Mouse (Mus musculus) forebrain, postnatal 0 days (tissue): Measurements from ENCODE around the gene Pan2. TPM values are rescaled to one million over a fixed set of nuclear protein-coding genes. Genes with fewer than 3 reads are reported as not detected.
A peak's percentile ranks its signal among the peaks of the same experiment; 100 is the strongest.
"Not testable (repeated sequence)": the region's sequence is repeated elsewhere in the genome, so short reads cannot be mapped to it uniquely, and the experiment has no call there.

Experiments
- ATAC-seq: fragments of 200-750 bp; cut with Nextera tagmentation; 2 replicates; pipeline ENCODE4 v1.8.0; 2017; ENCODE audit warnings: mild to moderate bottlenecking, moderate library complexity
- DNase-seq: peaks from one replicate; pipeline ENCODE4 v3.0.0-alpha.2; 2015
- H3K27ac ChIP-seq: fragments of 300-500 bp; sonication (generic); 2 replicates; pipeline ENCODE4 v1.5.1; 2014; ENCODE audit warnings: low read depth, mild to moderate bottlenecking, antibody characterized with exemption, low read length, moderate library complexity, mixed read lengths
- H3K27me3 ChIP-seq: fragments of 300-500 bp; sonication (generic); 2 replicates; pipeline ENCODE4 v1.6.1; 2014; ENCODE audit warnings: mild to moderate bottlenecking, low read length, mixed read lengths; ENCODE audit not compliant: insufficient read depth
- H3K36me3 ChIP-seq: fragments of 300-500 bp; sonication (generic); 2 replicates; pipeline ENCODE4 v1.6.1; 2014; ENCODE audit warnings: mild to moderate bottlenecking, moderate library complexity; ENCODE audit not compliant: insufficient read depth
- H3K4me1 ChIP-seq: fragments of 300-500 bp; sonication (generic); 2 replicates; pipeline ENCODE4 v1.6.1; 2014; ENCODE audit warnings: antibody characterized with exemption; ENCODE audit not compliant: insufficient read depth
- H3K4me2 ChIP-seq: fragments of 300-500 bp; sonication (generic); 2 replicates; pipeline ENCODE4 v1.6.1; 2014; ENCODE audit warnings: low read depth, mild to moderate bottlenecking, moderate library complexity
- H3K4me3 ChIP-seq: fragments of 300-500 bp; sonication (generic); 2 replicates; pipeline ENCODE4 v1.5.1; 2014; ENCODE audit warnings: low read depth, low read length, mixed read lengths
- H3K9ac ChIP-seq: fragments of 300-500 bp; sonication (generic); 2 replicates; pipeline ENCODE4 v1.6.1; 2014; ENCODE audit warnings: mild to moderate bottlenecking
- H3K9me3 ChIP-seq: fragments of 300-500 bp; sonication (generic); 2 replicates; pipeline ENCODE4 v1.6.1; 2016; ENCODE audit warnings: low read length
- CTCF ChIP-seq: sonication (generic); IDR thresholded peaks from 2 replicates; pipeline ENCODE4 v1.5.1; 2016; ENCODE audit warnings: antibody characterized with exemption, control low read depth, low read depth
- WGBS: fragments of 180-500 bp; shearing (Covaris S2); extraction: QIAGEN DNeasy Blood & Tissue Kit; methylation state at CpG from one replicate; pipeline ENCODE4 v1.1.7; 2014; 5-methylcytosine and 5-hydroxymethylcytosine counted together
- polyA plus RNA-seq: library from polyadenylated mRNA; unstranded; fragments of >200 nt; fragmentation: Nextera tagmentation; extraction: Ambion mirVana; gene quantifications from 2 replicates; pipeline ENCODE4 v1.2.1, GENCODE M21; 2015
- total RNA-seq: library from RNA; depleted of rRNA; stranded (reverse); fragments of >200 nt; gene quantifications from 2 replicates; pipeline ENCODE4 v1.2.3, GENCODE M21; 2014; rRNA removed

Gene Pan2
- total RNA-seq (14.9 and 20.0 TPM in 2 replicates), polyA plus RNA-seq (9.6 and 11.9 TPM in 2 replicates)

GRCm38 (mm10) chr10:128303126-128304021, at the start of gene Pan2:
Gene Pan2 (plus strand): TSS chr10:128303335.
- WGBS: 1% methylated on average over 37 of the region's 37 CpGs
- H3K4me2 ChIP-seq: peak within 1 kb of the TSS; percentile 63
- peaks cover 4% of the 10 kb centered on the region; the same call in 1 of the 2 replicates for H3K36me3 ChIP-seq
- H3K9ac ChIP-seq: peak within 1 kb of the TSS; percentile 76
- H3K27me3 ChIP-seq: no peaks in the 10 kb centered on the region
- H3K4me3 ChIP-seq: peak within 1 kb of the TSS; percentile 46
- DNase-seq: peak; percentile 100
- ATAC-seq: peak; percentile 99
- no peak for TF ChIP-seq CTCF
- peak within 1 kb of the TSS; percentile 96 for H3K27ac ChIP-seq
- peaks cover 14% of the 10 kb centered on the region for H3K4me1 ChIP-seq
- H3K9me3 ChIP-seq: no peaks in the 10 kb centered on the region

GRCm38 (mm10) chr10:128253677-128254255, 49.4 kb upstream of the Pan2 start, which contains the start of gene Apon:
Gene Apon (plus strand): TSS chr10:128254096.
- Histone ChIP-seq H3K9me3 (no peaks in the 10 kb centered on the region), H3K9ac (no peak within 1 kb of the TSS), H3K36me3 (peaks cover 28% of the 10 kb centered on the region), H3K27ac (no peak within 1 kb of the TSS), H3K4me1 (no peaks in the 10 kb centered on the region), H3K4me3 (no peak within 1 kb of the TSS), H3K4me2 (no peak within 1 kb of the TSS), H3K27me3 (no peaks in the 10 kb centered on the region)
- no peak for TF ChIP-seq CTCF
- DNase-seq: no peak
- WGBS: 82% methylated on average over 4 of the region's 4 CpGs
- ATAC-seq: no peak

DNA sequence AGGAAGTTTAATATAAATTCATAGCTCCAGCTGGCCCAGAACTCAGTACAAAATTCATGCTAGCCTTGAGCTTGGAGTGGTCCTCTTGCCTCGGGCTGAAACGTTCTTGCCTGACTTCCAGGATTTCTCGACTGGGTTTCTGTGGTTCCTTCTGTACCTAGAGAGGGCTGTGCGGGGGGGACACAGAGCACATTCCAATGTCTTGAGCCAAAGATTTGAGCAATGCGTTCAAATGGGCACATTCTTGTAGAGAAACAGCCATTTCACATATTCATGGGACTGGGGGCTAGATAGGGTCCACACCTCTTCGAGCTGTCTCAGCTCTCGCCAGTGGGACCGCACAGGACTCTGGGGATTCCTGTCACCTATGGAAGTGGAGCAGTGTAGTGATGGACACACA, 47.2 kb upstream of the Pan2 start:
- H3K4me2 ChIP-seq: no peak overlapping the region
- 87% methylated on average over 8 of the region's 8 CpGs for WGBS
- H3K36me3 ChIP-seq: peaks cover 11% of the 10 kb centered on the region
- ATAC-seq (no peak), DNase-seq (no peak)
- no peak for TF ChIP-seq CTCF
- H3K9me3 ChIP-seq: no peaks in the 10 kb centered on the region
- no peaks in the 10 kb centered on the region for H3K27me3 ChIP-seq
- no peak overlapping the region for H3K4me3 ChIP-seq
- no peaks in the 10 kb centered on the region for H3K4me1 ChIP-seq
- no peak overlapping the region for H3K9ac ChIP-seq
- H3K27ac ChIP-seq: no peak overlapping the region

DNA sequence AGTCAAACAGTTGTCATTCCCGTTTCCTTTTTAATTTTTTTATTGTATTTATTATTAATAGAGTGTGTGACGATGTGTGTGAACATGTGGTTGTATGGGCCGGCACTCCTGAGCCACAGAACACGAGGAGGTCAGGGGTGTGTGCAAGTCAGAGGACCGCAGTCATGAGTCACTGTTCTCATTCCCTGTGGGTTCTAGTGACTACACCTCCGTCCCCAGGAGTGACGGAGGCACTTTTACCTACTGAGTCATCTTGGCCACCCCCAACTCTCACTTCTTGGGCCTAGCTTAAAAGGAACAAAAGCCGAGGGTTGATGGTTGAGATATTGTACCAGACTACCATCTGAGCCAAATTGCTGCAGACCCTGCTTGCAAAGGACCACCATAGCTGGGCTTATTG, 46.8 kb upstream of the Pan2 start:
- DNase-seq: no peak
- Histone ChIP-seq H3K9ac (no peak overlapping the region), H3K27me3 (no peaks in the 10 kb centered on the region), H3K4me1 (no peaks in the 10 kb centered on the region), H3K4me3 (no peak overlapping the region), H3K4me2 (no peak overlapping the region), H3K9me3 (no peaks in the 10 kb centered on the region), H3K27ac (no peak overlapping the region), H3K36me3 (peaks cover 11% of the 10 kb centered on the region)
- 91% methylated on average over 8 of the region's 8 CpGs for WGBS
- ATAC-seq: no peak
- no peak for TF ChIP-seq CTCF

- no peak for ATAC-seq
- no peaks in the 10 kb centered on the region for H3K9me3 ChIP-seq
- no peak overlapping the region for H3K27ac ChIP-seq
- H3K4me1 ChIP-seq: no peaks in the 10 kb centered on the region
- H3K4me2 ChIP-seq: no peak overlapping the region
- 82% methylated on average over 4 of the region's 4 CpGs for WGBS
- H3K4me3 ChIP-seq: no peak overlapping the region
- H3K27me3 ChIP-seq: no peaks in the 10 kb centered on the region
- TF ChIP-seq CTCF: no peak
- H3K36me3 ChIP-seq: no peaks in the 10 kb centered on the region
- no peak for DNase-seq
- no peak overlapping the region for H3K9ac ChIP-seq
Measured at GRCm38 (mm10) chr10:128258953-128259352, 44.2 kb upstream of the Pan2 start.

- H3K9ac ChIP-seq: no peak overlapping the region
- no peak overlapping the region for H3K4me3 ChIP-seq
- H3K27ac ChIP-seq: no peak overlapping the region
- WGBS: 92% methylated on average over 5 of the region's 5 CpGs
- H3K9me3 ChIP-seq: no peaks in the 10 kb centered on the region
- H3K27me3 ChIP-seq: no peaks in the 10 kb centered on the region
- DNase-seq: no peak
- no peaks in the 10 kb centered on the region for H3K36me3 ChIP-seq
- TF ChIP-seq CTCF: no peak
- no peak for ATAC-seq
- no peaks in the 10 kb centered on the region for H3K4me1 ChIP-seq
- no peak overlapping the region for H3K4me2 ChIP-seq
Measured at GRCm38 (mm10) chr10:128259946-128260345, 43.2 kb upstream of the Pan2 start.

DNA sequence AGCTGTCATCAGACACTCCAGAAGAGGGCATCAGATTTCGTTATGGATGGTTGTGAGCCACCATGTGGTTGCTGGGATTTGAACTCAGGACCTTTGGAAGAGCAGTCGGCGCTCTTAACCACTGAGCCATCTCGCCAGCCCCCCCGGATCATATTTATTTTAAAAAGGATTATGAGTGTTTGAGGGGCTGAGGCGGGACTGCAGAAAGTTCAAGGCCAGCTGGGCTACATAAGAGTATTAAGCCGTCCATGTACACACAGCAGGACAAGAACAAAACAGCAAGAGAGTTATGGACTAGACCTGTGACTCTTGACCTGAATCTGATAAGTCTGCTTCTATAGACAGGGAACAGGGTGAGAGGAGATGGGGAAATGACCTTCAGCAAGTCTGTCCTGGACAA, 42.8 kb upstream of the Pan2 start:
- not testable (repeated sequence) for H3K9me3 ChIP-seq, DNase-seq, H3K4me3 ChIP-seq, H3K36me3 ChIP-seq, ATAC-seq, H3K4me2 ChIP-seq, H3K9ac ChIP-seq, H3K27me3 ChIP-seq, H3K27ac ChIP-seq, H3K4me1 ChIP-seq
- WGBS: 88% methylated on average over 7 of the region's 7 CpGs
